Mouse (Mus musculus) limb, embryonic 10.5 days (tissue): ENCODE measurements around the gene Lpcat4. TPM values are rescaled to one million over a fixed set of nuclear protein-coding genes. Genes with fewer than 3 reads are reported as not detected.
"Not testable (repeated sequence)": the region's sequence is repeated elsewhere in the genome, so short reads cannot be mapped to it uniquely, and the experiment has no call there.

Experiments
- DNase-seq: peaks from one replicate; pipeline ENCODE4 v3.0.0-alpha.2; 2017; ENCODE audit warnings: low spot score
- H3K27ac ChIP-seq: fragments of 300-500 bp; sonication (generic); 2 replicates; pipeline ENCODE4 v1.5.1; 2016; ENCODE audit warnings: mild to moderate bottlenecking
- H3K27me3 ChIP-seq: fragments of 300-500 bp; sonication (generic); 2 replicates; pipeline ENCODE4 v1.6.1; 2016; ENCODE audit warnings: low read depth, mild to moderate bottlenecking; ENCODE audit not compliant: poor library complexity, severe bottlenecking
- H3K36me3 ChIP-seq: fragments of 300-500 bp; sonication (generic); 2 replicates; pipeline ENCODE4 v1.6.1; 2016; ENCODE audit warnings: mild to moderate bottlenecking, moderate library complexity
- H3K4me1 ChIP-seq: fragments of 300-500 bp; sonication (generic); 2 replicates; pipeline ENCODE4 v1.6.1; 2016
- H3K4me3 ChIP-seq: fragments of 300-500 bp; sonication (generic); 2 replicates; pipeline ENCODE4 v1.5.1; 2016; ENCODE audit warnings: mild to moderate bottlenecking, moderate library complexity
- H3K9me3 ChIP-seq: fragments of 300-500 bp; sonication (generic); replicated peaks from 2 replicates; pipeline ENCODE4 v1.6.1; 2016; ENCODE audit warnings: mild to moderate bottlenecking
- WGBS: fragments of 180-500 bp; shearing (Covaris S2); methylation state at CpG from one replicate; pipeline ENCODE4 v1.1.7; 2016; 5-methylcytosine and 5-hydroxymethylcytosine counted together
- polyA plus RNA-seq: library from polyadenylated mRNA; unstranded; fragments of >200 nt; fragmentation: Nextera tagmentation; extraction: Ambion mirVana; gene quantifications from 2 replicates; pipeline ENCODE4 v1.2.1, GENCODE M21; 2016

Gene Lpcat4
- polyA plus RNA-seq, 1 experiment from 2014 or later, result 15.0 TPM

DNA sequence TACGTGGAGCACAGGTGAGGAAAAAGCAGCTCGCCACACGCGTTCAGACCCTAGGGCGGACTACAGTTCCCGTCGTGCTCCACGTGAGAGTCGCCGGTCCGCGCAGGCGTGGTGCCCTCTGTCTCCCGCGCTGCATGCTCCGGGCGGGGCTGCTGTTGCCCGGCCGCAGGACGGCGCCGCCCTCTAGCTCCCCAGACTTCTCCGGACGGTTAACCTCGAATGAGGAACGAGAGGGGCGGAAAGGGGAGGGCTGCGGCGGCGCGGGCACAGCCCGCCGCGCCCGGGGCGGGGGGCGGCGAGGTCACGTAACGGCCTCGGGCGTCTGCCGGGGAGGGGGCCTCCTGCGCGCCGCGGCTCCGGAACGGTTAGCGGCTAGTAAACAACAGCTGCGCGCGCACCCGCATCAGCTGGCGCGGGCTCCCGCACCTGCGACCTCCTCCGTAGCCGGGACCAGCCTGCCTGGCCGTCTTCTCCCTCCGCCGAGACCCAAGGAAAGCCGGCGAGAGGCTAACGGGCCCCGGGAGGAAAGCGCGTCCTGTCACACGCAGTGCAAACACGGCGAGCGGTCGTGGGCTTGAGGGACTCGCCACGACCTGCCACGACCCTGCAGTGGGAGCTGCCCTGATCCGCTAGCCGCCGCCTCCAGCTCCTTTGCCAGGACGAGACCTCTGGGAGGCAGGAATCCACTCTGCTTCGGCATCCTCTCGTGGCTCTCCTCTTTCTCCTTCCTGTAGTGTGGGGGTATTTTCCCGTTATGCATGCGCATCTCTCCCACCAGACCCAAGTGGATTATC, 26.4 kb downstream of the Lpcat4 start, which contains the start of gene Slc12a6:
TSS of gene Slc12a6 (plus strand) at position 378 of the 794 bp plus-strand sequence.
- DNase-seq, result peak; percentile 94
- peaks cover 4% of the 10 kb centered on the region; the same call in 1 of the 2 replicates for H3K36me3 ChIP-seq
- H3K27me3 ChIP-seq, result no peaks in the 10 kb centered on the region
- peak within 1 kb of the TSS; percentile 91 for H3K27ac ChIP-seq
- WGBS, result under 1% methylated on average over 83 of the region's 85 CpGs
- peaks cover 27% of the 10 kb centered on the region for H3K4me1 ChIP-seq
- no peaks in the 10 kb centered on the region for H3K9me3 ChIP-seq
- peak within 1 kb of the TSS; percentile 72 for H3K4me3 ChIP-seq

DNA sequence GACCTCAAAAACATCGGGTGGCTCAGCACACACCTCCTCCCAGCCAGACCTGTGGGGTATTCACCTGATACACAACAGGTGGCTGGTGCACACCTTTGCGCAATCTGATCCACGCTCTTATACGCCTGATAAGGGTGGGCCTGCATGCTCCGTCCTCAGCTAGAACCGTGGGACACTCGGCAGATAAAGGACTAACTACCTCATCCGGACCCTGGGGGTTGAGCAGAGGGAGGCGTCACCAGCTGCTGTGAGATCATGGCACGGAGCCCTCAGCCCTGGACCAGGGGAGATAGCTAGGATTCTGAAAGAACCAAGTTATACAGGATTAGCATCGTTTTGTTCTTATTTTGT, 26.9 kb downstream of the Lpcat4 start, which contains the start of gene Gm21985:
TSS of gene Gm21985 (plus strand) at position 73 of the 351 bp plus-strand sequence.
- no peaks in the 10 kb centered on the region for H3K9me3 ChIP-seq
- peaks cover 4% of the 10 kb centered on the region; the same call in 1 of the 2 replicates for H3K36me3 ChIP-seq
- H3K4me3 ChIP-seq, result peak within 1 kb of the TSS; percentile 72
- H3K4me1 ChIP-seq, result peaks cover 27% of the 10 kb centered on the region
- H3K27me3 ChIP-seq, result no peaks in the 10 kb centered on the region
- peak within 1 kb of the TSS; percentile 91 for H3K27ac ChIP-seq
- 2% methylated on average over 11 of the region's 11 CpGs for WGBS
- DNase-seq, result no peak

DNA sequence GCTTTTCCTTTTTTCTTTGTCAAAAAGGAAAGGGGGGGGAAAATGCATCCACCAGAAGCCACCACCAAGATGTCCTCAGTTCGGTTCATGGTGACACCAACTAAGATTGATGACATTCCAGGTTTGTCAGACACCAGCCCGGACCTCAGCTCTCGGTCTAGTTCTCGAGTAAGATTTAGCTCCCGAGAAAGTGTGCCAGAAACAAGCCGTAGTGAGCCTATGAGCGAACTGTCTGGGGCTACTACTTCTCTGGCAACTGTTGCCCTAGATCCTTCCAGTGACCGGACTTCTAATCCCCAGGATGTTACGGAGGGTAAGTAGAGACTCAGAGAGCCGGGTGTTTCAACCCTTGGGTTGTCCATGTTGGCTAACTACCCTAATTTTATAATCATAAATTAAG, 27.5 kb downstream of the Lpcat4 start:
- H3K27ac ChIP-seq, result no peak overlapping the region
- H3K4me3 ChIP-seq, result peak overlapping the region; percentile 72
- no peaks in the 10 kb centered on the region for H3K9me3 ChIP-seq
- no peaks in the 10 kb centered on the region for H3K27me3 ChIP-seq
- peaks cover 27% of the 10 kb centered on the region for H3K4me1 ChIP-seq
- H3K36me3 ChIP-seq, result peaks cover 4% of the 10 kb centered on the region; the same call in 1 of the 2 replicates
- 48% methylated on average over 10 of the region's 10 CpGs for WGBS
- no peak for DNase-seq

DNA sequence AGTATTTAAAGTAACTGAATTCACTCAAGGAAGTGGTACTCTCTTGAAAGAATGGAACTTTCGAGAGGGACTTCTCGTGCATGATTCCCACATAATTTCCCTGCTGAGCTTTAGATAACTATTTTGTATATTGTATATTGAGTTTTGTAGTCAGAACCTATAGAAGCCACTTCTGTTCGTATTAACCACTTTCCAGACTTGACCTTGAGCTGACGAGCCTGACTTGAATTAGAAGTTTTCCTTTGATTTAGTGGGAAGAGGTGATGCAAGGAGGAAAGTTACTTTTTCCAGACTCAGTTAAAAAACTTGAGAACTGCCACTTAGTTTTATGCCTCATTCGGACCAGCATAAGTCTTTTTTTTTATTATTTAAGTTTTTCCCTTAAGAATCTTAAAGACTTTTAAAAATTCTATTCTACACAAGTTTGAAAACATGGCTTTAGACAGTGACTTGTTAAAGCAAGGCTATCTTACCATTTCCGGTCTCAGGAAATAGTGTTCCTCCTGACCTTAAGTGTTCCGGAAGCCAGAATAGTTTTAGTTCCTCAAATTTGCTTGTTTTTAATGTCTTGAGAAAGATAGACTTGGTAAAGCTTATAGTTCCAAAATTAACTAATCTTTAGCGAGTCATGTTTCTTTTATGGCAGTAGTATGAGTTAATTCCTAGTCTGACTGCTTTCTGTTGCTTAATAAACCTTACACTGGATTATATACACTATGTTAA, 28.4 kb downstream of the Lpcat4 start:
- Histone ChIP-seq H3K27me3 (no peaks in the 10 kb centered on the region), H3K27ac (no peak overlapping the region), H3K4me1 (peaks cover 26% of the 10 kb centered on the region), H3K9me3 (no peaks in the 10 kb centered on the region), H3K36me3 (peaks cover 4% of the 10 kb centered on the region; the same call in 1 of the 2 replicates), H3K4me3 (no peak overlapping the region)
- 86% methylated on average over 8 of the region's 8 CpGs for WGBS
- DNase-seq, result no peak

DNA sequence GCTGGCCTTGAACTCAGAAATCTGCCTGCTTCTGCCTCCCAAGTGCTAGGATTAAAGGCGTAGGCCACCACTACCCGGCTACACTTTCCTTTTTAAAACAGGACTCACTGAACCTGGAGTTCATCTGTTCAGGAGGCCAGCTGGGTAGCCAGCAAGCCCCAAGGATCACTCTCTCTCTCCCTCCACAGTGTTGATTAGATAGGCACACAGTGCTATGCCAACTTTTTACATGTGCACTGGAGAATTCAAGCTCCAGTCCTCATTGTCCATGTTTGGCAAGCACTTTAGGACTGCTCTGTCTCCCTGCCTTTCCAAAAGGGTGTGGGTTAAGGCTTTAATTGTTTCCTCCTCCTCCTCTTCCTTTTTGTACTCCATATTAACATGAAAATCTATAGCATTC, 30.7 kb downstream of the Lpcat4 start:
- no peaks in the 10 kb centered on the region for H3K36me3 ChIP-seq
- no peak overlapping the region for H3K4me3 ChIP-seq

DNA sequence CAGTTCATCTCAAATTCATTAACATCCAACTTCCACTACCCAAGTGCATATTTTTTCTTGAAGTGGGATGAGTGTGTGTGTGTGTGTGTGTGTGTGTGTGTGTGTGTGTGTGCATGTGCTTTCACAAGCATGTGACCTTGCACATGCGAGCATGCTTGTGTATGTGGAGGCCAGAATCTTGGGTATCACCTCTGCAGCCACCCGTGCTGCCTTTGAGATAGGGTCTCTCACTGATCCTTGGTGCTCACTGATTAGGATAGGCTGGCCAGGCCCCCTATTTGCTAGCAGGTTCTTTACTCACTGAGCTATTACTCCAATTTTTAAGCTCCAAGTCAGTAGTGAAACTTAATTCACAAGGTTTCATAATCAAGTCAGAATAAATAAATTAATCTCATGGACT, 33.6 kb downstream of the Lpcat4 start:
- Histone ChIP-seq H3K4me3 (no peak overlapping the region), H3K36me3 (no peaks in the 10 kb centered on the region), H3K4me1 (no peaks in the 10 kb centered on the region), H3K27me3 (no peaks in the 10 kb centered on the region), H3K27ac (no peak overlapping the region), H3K9me3 (no peaks in the 10 kb centered on the region)
- no peak for DNase-seq
- WGBS, result 86% methylated on average over 2 of the region's 2 CpGs

More for the DNA sequence above, 30.7 kb downstream of the Lpcat4 start:
- WGBS, result 90% methylated on average over 2 of the region's 2 CpGs
- Histone ChIP-seq H3K4me1 (peaks cover 20% of the 10 kb centered on the region), H3K27ac (no peak overlapping the region), H3K27me3 (no peaks in the 10 kb centered on the region), H3K9me3 (no peaks in the 10 kb centered on the region)
- no peak for DNase-seq

DNA sequence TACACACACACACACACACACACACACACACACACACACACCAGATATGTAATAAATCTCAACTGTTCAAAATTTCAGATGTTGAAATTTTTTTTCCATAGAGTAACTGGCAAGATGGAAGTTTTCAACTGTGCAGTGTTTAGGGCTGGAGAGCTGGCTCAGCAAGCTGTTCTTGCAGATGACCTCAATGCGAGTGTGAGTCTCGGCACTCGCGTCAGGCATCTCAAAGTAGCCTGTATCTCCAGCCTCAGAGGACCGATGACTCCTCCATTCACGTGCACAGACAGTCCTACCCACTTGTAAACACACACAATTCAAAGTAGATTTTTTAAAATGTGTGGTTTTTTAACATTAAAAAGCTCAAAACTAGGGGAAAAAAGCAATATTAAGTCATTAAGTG, 34.2 kb downstream of the Lpcat4 start:
- DNase-seq, result no peak
- no peaks in the 10 kb centered on the region for H3K9me3 ChIP-seq
- H3K27me3 ChIP-seq, result no peaks in the 10 kb centered on the region
- no peak overlapping the region for H3K27ac ChIP-seq
- H3K4me3 ChIP-seq, result no peak overlapping the region
- no peaks in the 10 kb centered on the region for H3K4me1 ChIP-seq
- WGBS, result 91% methylated on average over 6 of the region's 6 CpGs
- H3K36me3 ChIP-seq, result no peaks in the 10 kb centered on the region

DNA sequence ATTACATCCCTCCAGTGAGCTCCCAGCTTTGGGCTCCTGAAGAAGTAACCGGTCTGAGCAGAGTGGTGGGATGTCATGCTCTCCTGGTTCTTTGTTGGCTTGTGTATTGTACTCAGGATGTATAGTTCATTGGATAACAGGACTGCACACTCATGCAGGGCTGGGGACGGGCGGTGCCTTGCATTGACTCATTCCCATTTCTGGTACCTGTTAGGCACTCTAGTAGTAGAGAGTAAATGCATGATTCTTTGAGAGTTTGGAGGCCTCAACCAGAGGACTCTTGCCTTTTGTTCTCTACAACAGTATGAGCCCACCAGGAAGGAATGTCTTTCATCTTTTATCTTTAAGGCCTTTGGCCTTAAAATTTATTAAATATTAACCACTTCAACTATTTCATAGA, 37.6 kb downstream of the Lpcat4 start:
- H3K4me1 ChIP-seq, result no peaks in the 10 kb centered on the region
- no peaks in the 10 kb centered on the region for H3K9me3 ChIP-seq
- WGBS, result 94% methylated on average over 3 of the region's 3 CpGs
- H3K27me3 ChIP-seq, result no peaks in the 10 kb centered on the region
- no peak for DNase-seq
- no peak overlapping the region for H3K4me3 ChIP-seq
- no peaks in the 10 kb centered on the region for H3K36me3 ChIP-seq
- no peak overlapping the region for H3K27ac ChIP-seq

DNA sequence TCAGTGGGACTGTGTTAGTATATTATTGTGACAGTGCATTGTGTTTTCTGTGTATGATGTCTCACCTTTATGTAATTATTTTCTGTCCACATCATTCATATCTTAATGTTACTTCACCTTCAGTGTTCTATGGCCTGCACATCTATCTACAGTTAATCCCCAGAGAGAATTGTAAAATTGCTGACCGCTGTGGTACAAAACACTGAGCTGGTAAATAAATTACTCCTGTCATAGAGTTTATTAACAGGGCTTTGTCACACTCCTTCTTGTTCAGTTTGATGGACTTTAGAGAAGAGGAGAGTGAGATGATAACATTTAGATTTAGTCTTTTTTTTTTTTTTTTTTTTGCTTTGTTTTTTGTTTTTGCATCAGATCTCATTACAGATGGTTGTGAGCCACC, 43.6 kb downstream of the Lpcat4 start:
- Histone ChIP-seq H3K27me3 (no peaks in the 10 kb centered on the region), H3K9me3 (no peaks in the 10 kb centered on the region), H3K4me1 (peaks cover 6% of the 10 kb centered on the region), H3K27ac (no peak overlapping the region), H3K4me3 (no peak overlapping the region), H3K36me3 (no peaks in the 10 kb centered on the region)
- DNase-seq, result no peak
- 90% methylated on average over 1 of the region's 1 CpGs for WGBS

DNA sequence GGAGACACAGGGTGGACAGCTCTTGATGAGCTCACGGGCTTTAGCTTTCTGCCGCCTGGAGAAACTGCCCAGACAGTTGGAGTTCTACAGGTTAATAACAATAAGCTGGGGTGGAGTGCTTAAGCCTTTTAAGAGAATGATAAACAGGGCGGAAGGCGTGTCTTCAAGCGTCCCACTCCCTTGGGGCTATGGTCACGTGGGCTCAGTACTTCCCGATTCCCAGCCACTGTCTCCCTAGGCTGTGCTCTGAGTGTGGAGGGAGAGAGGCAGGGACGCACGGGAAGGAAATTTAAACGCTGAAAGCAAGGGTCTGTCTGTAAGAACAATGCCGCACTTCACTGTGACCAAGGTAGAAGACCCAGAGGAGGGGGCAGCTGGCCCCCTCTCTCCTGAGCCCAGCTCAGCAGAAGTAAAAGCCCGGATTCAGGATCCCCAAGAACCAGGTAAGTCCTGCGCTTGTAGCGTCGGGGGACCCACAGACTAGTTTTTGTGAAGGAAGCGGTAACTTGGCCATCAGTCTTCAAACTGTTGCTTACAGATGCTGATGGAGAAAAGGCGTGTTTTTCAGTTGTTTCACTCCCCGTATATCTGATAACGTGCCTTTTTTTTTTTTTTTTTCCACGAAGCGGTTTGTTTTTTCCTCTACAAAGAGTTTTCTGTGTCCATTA, 45.2 kb downstream of the Lpcat4 start:
- 2% methylated on average over 21 of the region's 21 CpGs for WGBS
- no peaks in the 10 kb centered on the region for H3K27me3 ChIP-seq
- peak overlapping the region; percentile 58 for H3K4me3 ChIP-seq
- H3K27ac ChIP-seq, result peak overlapping the region; percentile 77
- peak; percentile 57 for DNase-seq
- H3K9me3 ChIP-seq, result no peaks in the 10 kb centered on the region
- H3K36me3 ChIP-seq, result no peaks in the 10 kb centered on the region
- peaks cover 6% of the 10 kb centered on the region for H3K4me1 ChIP-seq

DNA sequence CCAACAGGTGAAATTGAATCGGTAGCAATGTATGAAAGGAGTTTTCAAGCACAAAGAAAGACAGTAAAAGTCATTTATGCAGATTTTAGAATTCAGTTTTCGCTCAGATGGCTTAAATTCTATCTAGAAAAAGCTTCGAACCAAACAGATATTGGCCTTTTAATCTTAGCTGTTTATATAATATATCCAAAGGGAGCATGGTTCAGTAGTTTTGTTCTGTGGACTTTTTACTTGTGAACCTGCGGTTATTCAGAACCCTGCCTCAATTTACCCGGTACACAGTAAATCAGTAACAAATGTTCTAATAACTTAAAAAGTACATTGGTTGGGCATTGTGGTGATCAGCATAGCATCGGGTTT, 45.7 kb downstream of the Lpcat4 start:
- no peak for DNase-seq
- Histone ChIP-seq H3K27me3 (no peaks in the 10 kb centered on the region), H3K9me3 (no peaks in the 10 kb centered on the region), H3K36me3 (no peaks in the 10 kb centered on the region), H3K4me1 (peaks cover 6% of the 10 kb centered on the region), H3K27ac (no peak overlapping the region), H3K4me3 (peak overlapping the region; percentile 58)
- WGBS, result 70% methylated on average over 6 of the region's 6 CpGs

DNA sequence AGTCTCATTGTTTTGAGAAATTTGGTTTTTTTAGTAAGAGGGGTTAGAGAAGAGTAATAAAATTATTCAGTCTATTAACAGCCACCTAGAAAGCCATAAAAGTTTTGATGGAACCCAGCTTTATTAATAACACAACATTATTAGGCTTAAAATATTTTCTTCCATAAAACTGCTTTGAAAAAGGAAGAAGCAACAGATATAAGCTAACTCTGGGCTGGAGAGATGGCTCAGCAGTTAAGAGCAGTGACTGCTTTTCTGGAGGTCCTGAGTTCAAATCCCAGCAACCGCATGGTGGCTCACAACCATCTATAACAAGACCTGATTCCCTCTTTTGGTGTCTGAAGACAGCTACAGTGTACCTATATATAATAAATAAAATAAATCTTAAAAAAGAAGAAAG, 46.8 kb downstream of the Lpcat4 start:
- not testable (repeated sequence) for H3K27me3 ChIP-seq, H3K9me3 ChIP-seq, DNase-seq, H3K4me1 ChIP-seq, H3K36me3 ChIP-seq, H3K27ac ChIP-seq, H3K4me3 ChIP-seq
- WGBS, result 100% methylated on average over 1 of the region's 1 CpGs

DNA sequence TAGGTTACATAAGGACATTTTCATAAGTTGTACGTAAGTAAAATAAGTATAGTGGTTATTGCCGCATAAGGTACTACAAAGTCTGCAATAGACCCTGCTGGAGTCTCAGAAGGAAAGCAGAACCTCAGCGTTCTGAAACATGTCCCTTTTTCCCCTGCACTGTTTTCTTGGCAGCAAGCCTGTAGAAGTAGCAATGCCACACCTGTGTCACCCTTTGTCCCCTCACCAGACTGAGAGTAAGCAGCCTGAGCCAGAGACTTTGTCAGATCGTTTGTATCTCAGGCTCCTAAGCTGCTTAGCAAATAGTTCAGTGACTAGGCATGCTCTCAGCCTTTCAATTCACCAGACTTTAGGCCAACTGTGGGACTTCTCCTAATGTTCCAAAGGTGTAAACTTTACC, 47.8 kb downstream of the Lpcat4 start:
- no peak for DNase-seq
- peaks cover 6% of the 10 kb centered on the region for H3K4me1 ChIP-seq
- WGBS, result 79% methylated on average over 4 of the region's 4 CpGs

More for the DNA sequence above, 47.8 kb downstream of the Lpcat4 start:
- Histone ChIP-seq H3K4me3 (no peak overlapping the region), H3K9me3 (no peaks in the 10 kb centered on the region), H3K27me3 (no peaks in the 10 kb centered on the region), H3K27ac (no peak overlapping the region), H3K36me3 (no peaks in the 10 kb centered on the region)
